Mouse (Mus musculus) left cerebral cortex, postnatal 10 days (tissue): ENCODE measurements around the gene Dynlt1a. TPM values are rescaled to one million over a fixed set of nuclear protein-coding genes. Genes with fewer than 3 reads are reported as not detected.
"Not testable (repeated sequence)": the region's sequence is repeated elsewhere in the genome, so short reads cannot be mapped to it uniquely, and the experiment has no call there.

ENCODE experiments used
- DNase-seq, 2 experiments: peaks; one replicate each; pipeline ENCODE4 v3.0.0; 2021 to 2022; ENCODE audit warnings: low spot score in 2 of 2, mixed read lengths in 1 of 2; ENCODE audit errors: extremely low spot score in 1 of 2
- intact Hi-C: fragments of 180-260 bp; cut with DNase I; formaldehyde crosslinking; loops from one replicate; pipeline ENCODE4 v1.15.1; 2025
- total RNA-seq, 2 experiments: library from RNA; stranded (reverse); gene quantifications; 2 replicates each; pipeline ENCODE4 v1.2.3; 2021

Gene Dynlt1a
- total RNA-seq, 2 experiments from 2014 or later = 20.3 to 20.4 TPM

DNA sequence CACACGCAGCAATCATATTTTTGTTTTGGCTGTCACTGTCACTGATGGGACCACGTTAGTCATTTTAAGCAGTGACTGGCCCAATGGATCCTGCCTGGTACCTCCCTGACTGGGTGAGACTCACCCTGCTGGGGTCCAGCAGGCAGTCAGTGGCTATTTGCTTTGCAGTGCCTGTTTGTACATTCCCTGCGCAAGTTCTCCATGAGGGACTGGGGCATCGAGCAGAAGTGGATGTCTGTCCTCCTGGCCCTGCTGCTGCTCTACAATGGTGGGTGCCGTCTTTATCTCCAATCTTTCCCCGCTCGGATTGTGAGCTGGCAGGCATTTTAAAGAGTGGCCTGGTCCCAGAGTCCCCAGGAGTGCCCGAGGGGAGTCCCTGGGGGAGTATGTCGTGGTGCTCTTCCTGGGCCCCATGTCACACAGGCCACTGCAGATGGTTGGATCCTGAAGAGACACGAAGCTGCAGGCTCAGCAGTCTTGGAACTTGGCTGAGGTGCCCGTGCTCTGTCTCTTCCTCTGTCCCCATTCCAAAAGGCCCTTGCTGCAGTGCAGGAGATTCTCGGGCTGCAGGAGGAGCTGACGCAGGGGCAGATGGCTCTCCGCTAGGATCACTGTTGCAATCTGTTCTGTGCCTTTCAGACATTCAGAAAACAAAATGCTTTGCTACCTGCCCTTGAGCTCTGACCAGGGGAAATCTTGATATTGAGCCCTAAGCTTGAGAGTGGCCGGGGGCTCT lies 20.1 kb downstream of the Dynlt1a start:
- DNase-seq, intact Hi-C loops: not testable (repeated sequence)

DNA sequence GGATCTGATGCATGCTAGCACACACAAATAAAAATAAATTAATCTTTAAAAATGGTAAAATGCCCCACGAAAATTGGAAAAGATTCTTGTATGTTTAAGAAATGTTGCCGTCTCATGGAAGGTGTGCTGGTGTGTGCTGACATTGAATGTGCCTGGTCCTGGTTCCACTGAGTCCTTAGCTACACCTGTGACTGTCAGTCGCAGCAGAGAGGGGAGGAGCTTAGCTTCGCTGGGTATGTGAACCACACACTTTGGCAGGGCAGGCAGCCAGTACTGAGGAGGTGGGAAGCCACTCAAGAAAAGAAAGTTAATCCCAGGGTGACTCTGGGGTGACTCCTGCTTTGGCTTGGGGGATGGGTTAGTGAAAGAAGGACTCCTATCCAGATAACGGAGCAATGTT lies 23.4 kb downstream of the Dynlt1a start:
- intact Hi-C loops, DNase-seq: not testable (repeated sequence)

DNA sequence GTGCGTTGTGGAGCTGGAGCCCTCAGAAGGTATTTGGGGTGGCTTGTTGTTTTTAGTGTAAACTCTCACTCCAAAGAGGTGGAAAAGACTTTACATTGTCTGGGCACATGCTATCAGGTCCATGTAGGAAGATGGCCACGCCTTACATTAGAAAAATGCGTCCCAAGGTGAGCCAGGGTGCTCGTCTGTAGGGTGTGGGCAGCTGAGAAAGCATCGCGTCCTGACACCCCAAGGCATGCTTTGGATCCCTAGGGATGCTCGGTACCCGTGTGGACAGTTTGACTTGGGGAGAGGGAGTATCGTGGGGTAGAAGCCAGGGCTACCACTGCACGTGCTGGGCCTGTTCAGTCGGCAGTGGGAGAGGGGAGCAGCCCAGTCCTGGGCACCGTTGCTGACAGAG lies 28.3 kb downstream of the Dynlt1a start:
- intact Hi-C loops, DNase-seq: not testable (repeated sequence)

DNA sequence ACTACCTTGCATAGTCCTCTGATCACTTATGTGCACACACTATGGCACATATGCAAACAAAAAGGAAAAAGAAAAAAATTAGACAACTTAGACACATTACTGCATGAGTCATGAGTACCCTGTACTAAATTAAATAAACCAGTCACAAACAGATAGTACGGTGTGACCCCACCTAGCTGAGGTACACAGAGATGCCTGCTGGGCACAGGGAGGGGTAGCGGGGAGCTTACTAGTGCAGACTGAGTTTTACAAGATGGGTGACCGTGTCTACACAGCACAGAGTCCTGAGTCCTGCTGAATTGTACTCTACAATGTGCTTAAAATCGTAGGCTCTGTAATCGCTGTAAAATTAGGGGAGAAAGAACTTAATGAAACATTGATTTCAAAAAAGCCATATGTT lies 31.1 kb downstream of the Dynlt1a start:
- intact Hi-C loops, DNase-seq: not testable (repeated sequence)

DNA sequence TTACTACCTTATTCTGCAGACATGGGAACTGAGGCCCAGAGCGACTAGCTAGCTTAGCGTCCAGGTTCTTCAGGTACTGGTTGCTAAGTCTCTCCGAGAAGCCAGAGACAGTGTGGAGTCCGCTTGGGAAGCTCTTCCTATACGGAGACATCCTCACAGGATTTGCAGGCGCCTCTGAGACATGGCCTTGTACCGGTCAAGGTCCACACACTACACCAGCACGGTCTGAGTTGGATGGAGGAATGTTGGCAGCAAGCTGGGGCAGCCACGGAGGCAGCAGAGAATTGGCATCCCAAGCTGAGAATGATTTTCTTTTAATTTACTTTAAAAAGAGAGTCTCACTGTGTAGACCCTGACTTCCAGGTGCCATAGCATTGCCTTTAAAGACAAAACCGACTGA lies 34.2 kb downstream of the Dynlt1a start:
- intact Hi-C loops = not testable (repeated sequence)

DNA sequence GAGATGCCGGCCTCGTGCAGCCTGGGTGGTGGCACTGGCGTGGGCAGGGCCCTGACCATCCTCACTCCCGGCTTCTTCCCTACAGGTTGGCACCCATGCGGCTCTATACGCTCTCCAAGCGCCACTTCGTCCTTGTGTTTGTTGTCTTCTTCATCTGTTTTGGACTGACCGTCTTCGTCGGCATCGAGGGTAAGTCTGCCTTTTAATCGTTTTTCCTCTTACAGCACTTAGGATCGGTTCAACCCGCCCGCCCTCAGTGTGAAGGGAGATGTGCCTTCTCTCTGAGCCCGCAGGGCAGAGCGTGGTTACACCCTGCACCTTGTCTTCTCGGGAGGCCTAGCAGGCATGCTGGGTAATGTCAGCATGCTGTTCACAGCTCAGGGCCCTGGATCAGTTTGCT lies 36.8 kb downstream of the Dynlt1a start:
- DNase-seq = peak in 1 of 2 experiments; percentile 23
- intact Hi-C loops = not testable (repeated sequence)

More for the DNA sequence above, 34.2 kb downstream of the Dynlt1a start:
- DNase-seq = not testable (repeated sequence)

DNA sequence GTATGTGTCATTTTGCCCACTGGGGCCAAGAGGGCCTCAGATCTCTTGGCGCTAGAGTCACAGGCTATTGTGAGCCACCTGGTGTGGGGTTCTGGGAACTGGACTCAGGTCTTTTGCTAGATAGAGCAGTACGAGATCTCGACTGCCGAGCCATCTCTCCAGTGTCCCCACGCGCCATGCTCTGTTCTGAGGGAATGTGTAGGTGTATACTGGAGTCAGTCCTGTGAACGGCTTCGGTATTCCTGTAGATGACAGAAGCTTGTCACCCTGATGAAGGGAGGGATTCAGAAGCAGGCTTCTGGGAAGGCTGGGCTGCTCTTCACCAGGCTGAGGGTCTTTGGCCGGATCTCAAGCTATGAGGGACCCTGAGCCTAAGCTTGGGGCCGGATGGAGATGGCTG lies 37.5 kb downstream of the Dynlt1a start:
- intact Hi-C loops = not testable (repeated sequence)

DNA sequence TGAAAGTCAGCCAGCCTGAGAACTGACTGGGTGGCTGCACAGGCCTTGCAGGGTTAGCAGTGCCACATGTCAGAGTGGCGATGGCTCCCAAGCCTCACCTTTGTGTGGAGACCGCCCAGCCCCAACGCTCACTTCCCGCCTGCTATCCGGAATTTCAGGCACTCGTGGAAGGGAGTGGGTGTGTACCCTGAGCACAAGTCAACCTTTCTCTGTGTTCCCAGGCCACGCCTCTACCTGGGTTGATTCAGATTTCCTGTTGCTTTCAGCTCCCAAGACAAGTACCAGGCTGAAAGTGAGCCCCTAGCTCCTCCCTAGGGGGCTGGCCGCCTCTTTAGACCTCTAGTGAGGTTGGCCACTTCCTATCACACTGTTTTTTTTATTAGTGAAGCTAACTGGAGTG lies 38.1 kb downstream of the Dynlt1a start:
- intact Hi-C loops = not testable (repeated sequence)
- DNase-seq = peak in 1 of 2 experiments; percentile 30

More for the DNA sequence above, 37.5 kb downstream of the Dynlt1a start:
- DNase-seq = not testable (repeated sequence)

DNA sequence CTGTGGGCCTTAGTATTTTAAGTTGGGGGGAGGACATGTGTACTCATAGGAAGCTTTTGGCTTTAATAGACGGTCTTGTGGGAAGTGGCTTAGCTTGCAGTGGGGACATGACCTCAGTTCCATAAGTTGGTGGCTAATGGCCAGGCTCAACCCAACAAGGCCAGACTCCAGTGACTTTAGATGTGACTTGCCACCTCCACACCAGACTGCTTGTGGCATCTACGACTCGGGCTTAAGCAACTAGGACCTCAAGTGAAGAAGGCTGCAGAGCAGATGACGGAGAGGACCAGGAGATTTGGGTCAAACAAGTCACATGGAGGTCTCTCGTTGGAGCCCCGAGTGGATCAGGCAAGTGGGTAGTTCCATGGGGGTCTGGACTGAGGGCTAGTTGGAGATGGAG lies 42.6 kb downstream of the Dynlt1a start:
- DNase-seq, intact Hi-C loops: not testable (repeated sequence)

DNA sequence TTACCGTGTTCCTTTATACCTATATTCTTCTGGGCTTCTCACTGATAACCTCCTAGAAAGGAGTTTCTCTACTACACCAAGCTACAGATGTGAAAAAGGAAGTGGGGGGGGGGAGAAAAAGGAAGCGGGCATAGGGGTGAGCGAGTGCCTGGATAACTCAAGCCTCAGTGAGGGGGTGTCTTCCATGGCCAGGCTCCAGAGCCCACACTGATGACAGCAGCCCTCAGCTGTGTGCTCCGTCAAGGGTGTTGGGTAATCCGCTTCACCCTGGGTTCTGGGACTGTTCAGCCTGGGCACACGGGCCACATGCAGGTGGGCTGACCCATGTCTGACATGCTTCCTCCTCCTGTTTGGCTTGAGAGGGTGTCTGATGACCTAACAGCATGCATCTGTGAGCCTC lies 45.3 kb downstream of the Dynlt1a start:
- intact Hi-C loops = not testable (repeated sequence)

DNA sequence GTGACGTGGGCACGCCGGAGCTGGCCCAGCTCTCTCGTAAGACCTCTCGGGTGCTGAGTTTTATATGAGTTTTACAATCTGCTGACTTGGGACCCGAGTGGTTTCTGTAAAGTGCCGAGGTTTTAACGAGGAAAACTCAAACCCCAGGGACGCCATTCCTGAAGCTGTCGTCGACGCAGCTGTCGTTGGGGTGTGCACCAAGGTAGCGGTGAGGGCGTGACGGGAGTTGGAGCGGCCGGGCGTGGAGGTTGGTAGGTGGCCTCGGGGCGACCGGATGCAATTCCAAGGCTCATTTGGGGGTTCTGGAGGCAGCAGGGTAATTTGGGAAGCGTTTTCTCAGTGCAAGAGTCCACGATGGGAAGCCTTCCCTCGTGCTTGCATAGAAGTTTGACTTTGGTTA lies 46.5 kb downstream of the Dynlt1a start:
- intact Hi-C loops = not testable (repeated sequence)
- peak in 1 of 2 experiments; percentile 23 for DNase-seq

More for the DNA sequence above, 45.3 kb downstream of the Dynlt1a start:
- not testable (repeated sequence) for DNase-seq

DNA sequence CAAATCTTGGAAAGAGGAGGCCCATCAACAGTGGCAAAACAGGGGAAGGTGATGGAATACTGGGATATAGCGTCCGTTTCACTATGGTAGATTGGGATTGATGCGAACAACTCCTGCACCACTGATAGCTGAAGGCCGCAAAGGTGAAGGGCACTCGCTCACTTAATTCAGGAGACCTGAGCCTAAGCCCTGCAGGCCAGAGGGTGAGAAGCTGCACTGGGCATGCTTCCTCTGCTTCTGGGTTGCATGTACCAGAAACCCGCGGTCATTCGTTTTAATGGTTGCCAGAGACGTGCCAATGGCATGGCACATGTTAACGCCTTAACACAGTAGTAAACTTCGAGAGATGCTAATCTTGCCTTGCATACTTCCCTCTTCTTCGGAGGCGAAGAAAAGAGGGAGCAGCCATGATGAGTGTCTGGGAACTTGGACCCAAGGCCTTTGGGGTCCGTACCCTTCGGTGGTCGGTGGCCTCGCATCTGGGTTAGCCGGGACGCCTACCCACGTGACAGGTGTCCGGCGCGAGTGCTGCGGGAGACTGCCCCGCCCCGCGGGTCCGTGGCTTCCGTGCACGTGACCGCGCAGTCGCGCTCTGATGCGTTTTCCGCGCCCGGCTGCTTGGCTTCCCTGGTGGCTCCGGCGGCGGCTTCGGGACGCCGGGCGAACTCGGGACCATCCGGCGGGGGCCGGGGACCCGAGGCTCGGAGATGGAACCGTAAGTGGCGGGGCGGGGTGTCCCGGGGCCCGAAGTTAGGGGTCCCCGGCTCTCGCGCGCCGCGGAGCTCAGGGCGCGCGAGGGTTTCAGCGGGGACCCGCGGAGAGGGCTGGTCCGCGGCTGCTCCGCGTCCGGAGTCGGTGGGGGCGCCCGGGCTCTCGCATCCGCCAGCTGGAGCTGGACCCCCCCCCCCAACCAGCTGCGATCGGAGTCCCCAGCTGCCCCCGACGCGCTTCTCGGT lies 47.1 kb downstream of the Dynlt1a start:
- DNase-seq = peak in 1 of 2 experiments; percentile 48
- intact Hi-C loops = not testable (repeated sequence)

DNA sequence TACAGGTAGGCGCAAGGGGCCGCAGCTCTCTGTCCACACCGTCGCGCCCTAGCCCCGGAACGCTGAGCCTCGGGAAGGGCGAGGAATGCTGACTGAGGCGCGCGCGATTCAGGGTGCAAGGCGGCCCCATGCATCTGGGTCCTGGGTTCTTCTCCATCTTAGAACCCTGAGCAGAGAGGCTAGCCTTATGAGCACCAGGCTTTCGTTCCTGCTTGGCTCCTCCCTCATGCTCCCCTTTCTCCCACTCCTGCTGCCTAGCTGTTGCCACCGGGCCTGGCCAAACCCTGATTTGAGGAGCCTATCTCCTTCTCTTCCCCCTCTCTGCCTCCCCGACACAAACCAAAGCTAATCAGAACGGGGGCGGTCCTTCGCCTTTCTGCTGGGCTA lies 60.2 kb downstream of the Dynlt1a start:
- intact Hi-C loops = not testable (repeated sequence)
- peak; percentile 71 to 72 for DNase-seq

DNA sequence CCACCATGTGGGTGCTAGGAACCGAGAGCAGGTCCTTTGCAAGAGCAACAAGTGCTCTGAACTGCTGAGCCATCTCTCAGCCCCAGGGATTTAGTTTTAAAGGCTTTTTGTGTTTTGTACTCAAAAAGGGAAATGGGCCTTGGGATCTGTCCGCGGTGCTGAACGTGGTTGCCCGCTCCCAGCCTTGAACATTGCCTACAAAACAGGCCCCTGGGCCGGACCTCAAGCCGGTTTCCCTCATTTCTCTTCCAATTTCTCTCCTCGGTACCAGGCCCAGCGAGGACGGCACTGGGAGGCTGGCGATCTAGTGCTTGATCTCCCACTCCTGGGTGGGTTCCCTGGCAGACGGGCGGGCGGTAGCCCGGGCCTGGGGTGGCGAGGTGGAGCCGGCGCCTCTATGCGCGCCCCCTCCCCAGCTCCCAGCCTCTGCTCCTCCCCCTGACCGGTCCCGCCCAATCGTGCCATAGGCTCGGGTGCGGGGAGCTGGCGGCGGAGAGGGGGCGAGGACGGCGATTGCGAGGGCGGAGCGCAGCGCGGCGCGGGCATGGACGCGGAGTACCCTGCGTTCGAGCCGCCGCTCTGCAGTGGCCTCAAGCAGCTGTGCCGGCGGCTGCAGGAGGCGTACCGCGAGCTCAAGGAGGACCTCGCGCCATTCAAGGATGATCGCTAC lies 60.8 kb downstream of the Dynlt1a start, which contains the start of gene Tmem181a:
TSS of gene Tmem181a (plus strand) at position 461 of the 670 bp plus-strand sequence.
- peak in 1 of 2 experiments; percentile 41 for DNase-seq
- intact Hi-C loops = not testable (repeated sequence)

Other genes starting within 250 kb of the Dynlt1a start
- gene Serac1, start 237.8 kb downstream of the Dynlt1a start, total RNA-seq = 10 to 100 TPM; 14.2 to 17.4 TPM
- gene Gtf2h5, start 237.7 kb downstream of the Dynlt1a start, total RNA-seq = 100 to 1,000 TPM; 167 to 180 TPM
- gene Tulp4, start 211.1 kb downstream of the Dynlt1a start, total RNA-seq = 100 to 1,000 TPM; 296 to 306 TPM
- 100 to 1,000 TPM; 101 to 103 TPM for gene Tmem181a, start 60.6 kb downstream of the Dynlt1a start, total RNA-seq
- gene Dynlt1b, start 112.6 kb upstream of the Dynlt1a start, total RNA-seq = 100 to 1,000 TPM; 258 to 295 TPM